Mouse (Mus musculus): ENCODE data around the gene Vwa3b.
A peak's percentile ranks its signal among the peaks of the same experiment; 100 is the strongest.

Gene Vwa3b

DNA sequence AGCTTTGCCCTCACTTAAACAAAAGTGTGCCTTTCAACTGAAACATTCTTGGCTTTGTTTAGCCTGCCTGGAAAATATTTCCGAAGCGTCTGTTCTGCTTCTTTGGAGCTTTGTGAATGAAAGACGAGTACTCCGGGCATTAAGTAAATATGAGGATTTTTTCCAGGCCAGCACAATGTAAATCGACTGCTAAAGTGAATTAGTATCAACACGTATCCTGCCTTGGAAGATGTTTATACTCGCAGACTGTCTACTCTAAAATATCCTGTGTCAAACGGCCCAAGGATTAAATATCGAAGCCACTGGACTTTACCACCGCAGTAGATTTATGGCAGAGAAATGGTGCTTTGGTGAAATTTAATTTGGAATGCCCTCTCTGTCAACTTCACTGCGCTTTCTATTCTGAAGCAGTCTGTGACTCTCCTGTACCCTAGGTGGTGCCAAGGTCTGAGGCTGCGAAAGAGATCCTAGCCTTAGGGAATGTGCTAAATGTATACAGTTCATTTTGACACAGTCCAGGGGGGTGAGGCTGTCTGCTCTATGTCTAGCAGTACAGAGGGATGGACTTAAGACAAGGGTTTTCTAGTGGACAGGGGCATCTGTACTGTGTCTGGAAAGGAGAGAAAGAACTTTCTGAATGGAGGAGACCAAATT is 98.4 kb downstream of the Vwa3b start:
- no peak for DNase-seq (ENCODE audit: low spot score in 2 of 2)

DNA sequence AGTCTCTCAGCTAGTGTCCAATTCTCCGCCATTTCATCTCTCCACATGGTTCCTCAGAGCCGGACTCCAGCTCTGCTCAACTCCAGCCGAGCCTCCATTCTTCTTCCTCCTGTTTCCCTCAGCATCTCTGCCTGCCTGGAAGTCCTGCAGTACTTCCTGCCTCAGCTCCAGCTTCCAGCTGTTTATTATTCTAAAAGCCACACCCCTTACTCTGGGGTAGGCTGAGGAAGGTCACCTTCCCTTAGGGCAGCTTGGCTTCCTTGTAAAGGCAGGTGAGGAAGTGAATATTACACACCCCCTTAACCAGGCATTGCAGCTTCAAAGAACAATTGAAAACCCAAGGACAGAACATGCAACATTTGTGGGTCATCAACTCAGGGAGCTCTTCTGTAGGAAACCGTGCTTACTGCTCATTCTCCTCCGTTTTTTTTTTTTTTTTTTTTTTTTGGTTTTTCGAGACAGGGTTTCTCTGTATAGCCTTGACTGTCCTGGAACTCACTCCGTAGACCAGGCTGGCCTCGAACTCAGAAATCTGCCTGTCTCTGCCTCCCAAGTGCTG is 103.7 kb downstream of the Vwa3b start:
- DNase-seq (ENCODE audit: low spot score in 2 of 2): no peak

DNA sequence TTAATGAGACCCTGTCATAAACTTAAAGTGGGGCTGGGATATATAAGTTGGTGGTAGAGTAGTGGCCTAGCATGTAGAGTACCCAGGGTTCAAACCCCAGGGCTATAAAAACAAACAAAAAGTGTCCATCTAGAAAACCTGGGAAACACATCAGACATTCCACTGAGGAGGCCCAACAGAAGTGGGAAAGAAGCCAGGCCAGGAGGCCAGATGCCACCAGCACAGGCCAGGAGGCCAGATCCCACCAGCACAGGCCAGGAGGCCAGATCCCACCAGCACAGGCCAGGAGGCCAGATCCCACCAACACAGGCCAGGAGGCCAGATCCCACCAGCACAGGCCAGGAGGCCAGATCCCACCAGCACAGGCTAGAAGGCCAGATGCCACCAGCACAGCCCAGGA is 104.8 kb downstream of the Vwa3b start:
- peak in 1 of 2 experiments; percentile 24 for DNase-seq (ENCODE audit: low spot score in 2 of 2)

- DNase-seq (ENCODE audit: low spot score in 2 of 2): no peak
Observed at GRCm38 (mm10) chr1:37132433-37132832, 106.0 kb downstream of the Vwa3b start.

- no peak for DNase-seq (ENCODE audit: low spot score in 2 of 2)
Observed at GRCm38 (mm10) chr1:37145966-37146365, 119.6 kb downstream of the Vwa3b start.

DNA sequence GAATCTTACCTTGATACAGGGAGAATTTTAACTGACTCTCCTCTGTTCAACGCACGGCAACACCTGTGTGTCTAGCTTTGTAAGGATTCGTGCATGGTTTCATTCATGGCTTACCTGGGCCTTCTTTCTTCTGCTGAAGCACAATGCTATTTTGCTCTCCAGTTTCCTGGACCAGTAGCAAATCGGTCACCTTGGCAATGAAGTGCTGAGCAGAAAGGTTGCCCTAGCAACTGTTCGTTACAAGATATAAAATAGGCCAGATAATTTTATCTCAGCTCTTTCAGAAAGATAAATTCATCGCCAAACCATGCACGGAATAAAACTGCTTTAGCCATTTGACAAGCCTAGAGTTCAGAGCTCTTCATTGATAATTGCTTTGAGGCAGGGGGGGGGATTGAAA is 123.5 kb downstream of the Vwa3b start:
- DNase-seq (ENCODE audit: low spot score in 2 of 2): no peak

DNA sequence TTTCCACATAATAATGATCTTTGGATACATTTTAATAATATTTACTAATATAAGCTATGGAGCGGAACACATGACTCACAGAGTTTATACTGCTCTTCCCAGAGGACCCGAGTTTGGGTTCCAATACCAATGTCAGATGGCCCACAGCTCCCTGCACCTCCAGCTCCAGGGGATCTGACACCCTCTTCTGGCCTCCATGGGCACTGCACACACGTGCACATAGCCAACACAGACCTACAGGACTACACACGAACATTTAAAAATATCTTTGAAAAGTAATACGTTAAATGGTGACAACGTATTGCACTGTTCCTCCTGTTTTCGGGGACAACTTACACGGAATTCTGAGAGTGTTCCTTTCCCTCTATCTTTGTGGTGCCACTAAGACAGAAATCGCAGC is 125.5 kb downstream of the Vwa3b start:
- no peak for DNase-seq (ENCODE audit: low spot score in 2 of 2)

DNA sequence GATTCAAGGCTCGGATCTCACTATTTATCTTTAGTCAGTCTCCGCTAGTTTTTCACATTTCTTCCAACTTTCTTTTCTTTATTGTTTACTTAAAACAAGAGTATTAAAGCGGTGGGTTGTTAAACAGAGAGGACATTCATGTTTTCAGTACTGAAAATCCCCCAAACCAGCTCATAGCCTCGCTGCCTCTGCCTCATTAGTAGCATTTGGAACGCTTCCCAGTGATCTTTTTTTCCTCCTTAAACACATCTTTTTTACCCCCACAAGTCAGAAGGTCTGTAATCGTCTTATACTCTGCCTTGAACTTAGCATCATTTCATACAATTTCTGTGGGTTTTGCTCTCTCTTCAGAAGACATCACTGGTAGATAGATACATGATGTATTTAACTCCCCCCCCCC is 139.7 kb downstream of the Vwa3b start:
- no peak for DNase-seq (ENCODE audit: low spot score in 2 of 2)

DNA sequence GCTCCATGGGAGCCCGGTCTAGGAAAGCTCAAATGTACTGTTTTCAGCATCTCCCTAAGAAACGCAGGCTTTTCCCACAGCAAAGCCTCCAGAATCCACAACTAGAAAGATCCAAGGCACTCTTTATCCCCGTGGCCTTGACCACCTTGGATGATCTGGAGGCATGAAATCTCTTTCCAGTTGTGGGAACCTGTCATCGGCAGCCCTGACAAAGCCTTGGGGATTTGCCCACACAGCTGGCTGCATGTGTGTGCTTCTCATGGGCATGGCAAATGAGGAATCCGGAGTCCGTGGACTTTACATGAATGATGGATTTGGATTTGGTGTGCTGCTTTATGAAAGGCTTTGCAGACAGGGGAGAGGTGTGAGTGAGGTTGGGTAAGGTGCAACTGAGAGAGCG is 141.5 kb downstream of the Vwa3b start:
- no peak for DNase-seq (ENCODE audit: low spot score in 2 of 2)

- DNase-seq (ENCODE audit: low spot score in 2 of 2): no peak
Observed at GRCm38 (mm10) chr1:37177874-37178273, 151.5 kb downstream of the Vwa3b start.

DNA sequence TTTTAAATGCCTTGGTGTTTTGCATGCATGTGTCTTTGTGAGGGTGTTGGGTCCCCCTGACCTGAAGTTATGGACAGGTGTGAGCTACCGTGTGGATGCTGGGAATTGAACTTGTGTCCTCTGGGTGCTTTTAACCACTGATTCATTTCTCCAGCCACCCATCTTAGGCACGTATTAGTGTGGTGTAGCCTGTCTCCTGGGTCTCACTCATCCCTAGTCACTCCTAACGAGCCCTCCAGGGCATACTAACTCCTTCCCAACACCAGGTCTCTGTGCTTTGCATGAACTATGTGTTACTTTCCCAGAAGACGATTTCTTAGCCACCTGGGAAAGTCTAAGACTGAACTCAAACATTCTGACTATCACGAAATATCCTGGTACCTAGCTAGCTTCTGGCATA is 153.5 kb downstream of the Vwa3b start:
- DNase-seq (ENCODE audit: low spot score in 2 of 2): no peak

- no peak for DNase-seq (ENCODE audit: low spot score in 2 of 2)
Observed at GRCm38 (mm10) chr1:37187050-37187449, 160.7 kb downstream of the Vwa3b start.

DNA sequence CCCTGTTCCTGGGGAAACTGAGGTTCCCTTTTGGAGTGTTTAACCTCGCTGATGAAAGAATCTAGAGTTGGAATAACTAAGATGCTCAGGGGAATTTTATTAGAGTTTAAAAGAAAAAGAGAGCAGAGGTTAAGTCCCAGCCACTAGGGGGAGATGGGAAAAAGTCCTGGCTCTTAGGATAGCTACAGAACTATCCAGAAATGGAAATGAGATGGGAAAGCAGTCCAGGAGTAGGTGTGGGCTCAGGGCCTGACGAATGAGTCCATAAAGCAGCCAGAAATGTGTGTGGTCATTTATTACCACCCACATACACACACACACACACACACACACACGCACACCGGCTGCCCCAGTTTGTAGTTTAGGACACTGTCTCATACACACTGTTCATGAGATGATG is 168.2 kb downstream of the Vwa3b start:
- no peak for DNase-seq (ENCODE audit: low spot score in 2 of 2)

DNA sequence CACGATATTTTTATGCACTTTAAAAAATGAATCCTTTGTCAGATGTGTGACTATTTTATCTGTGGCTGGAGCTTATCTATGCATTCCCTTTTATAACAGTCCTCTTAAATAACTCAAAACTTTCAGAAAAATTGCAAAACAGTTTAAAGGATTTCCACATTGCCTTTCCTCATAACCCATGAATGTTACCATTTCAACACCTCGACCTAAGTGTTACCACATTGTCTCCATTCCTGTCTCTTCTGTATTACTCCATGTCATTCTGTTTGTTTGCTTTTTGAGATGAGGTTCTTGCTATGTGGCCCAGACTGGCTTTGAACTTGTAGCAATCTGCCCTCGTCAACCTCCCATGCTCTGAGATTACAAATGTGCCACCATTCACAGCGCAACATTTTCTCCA is 175.0 kb downstream of the Vwa3b start:
- DNase-seq (ENCODE audit: low spot score in 2 of 2): no peak

DNA sequence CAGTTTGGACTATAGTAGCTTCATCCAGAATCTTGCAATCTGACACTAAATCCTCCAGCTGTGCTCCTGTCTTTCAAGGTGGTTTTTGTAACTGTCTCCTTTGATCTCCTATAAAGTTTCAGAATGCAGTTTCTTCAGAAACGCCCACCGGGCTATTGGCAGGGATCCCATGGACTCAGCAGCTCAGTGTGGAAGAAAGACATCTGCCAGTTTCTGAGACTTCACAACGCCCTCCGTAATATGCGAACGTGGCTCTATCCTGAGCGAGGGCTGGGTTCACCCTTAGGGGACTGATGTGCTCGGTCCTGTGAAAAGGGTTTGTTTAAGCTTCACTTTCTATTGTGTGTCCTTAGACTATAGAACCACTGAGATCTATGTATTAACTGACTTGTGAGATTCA is 181.3 kb downstream of the Vwa3b start:
- no peak for DNase-seq (ENCODE audit: low spot score in 2 of 2)

GRCm38 (mm10) chr1:37212375-37212774 is 186.0 kb downstream of the Vwa3b start:
- DNase-seq (ENCODE audit: low spot score in 2 of 2): no peak

- no peak for DNase-seq (ENCODE audit: low spot score in 2 of 2)
Observed at GRCm38 (mm10) chr1:37214144-37214543, 187.7 kb downstream of the Vwa3b start, which contains the start of gene Cnga3. Gene Cnga3 (plus strand): TSS chr1:37214434.

DNA sequence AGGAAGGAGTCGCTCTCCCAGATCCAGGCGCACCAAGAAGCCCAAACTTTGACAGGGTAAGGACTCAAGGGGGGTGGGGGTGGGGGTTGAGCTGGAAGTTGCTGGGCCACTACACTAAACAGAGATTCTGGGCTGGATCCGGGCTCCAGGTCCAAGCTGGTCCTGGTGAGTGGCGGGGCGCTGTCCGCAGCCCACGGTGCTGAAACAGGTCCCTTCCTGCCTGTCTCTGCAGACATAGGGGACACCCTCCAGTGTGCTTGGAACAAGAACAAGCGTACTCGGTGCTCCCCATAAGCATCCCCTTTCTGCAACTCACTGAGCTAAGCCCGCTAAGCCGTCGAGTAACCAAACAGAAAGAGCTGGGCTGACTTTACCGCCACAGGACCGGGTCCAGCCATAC is 192.0 kb downstream of the Vwa3b start:
- peak in 1 of 2 experiments; percentile 35 for DNase-seq (ENCODE audit: low spot score in 2 of 2)

- no peak for DNase-seq (ENCODE audit: low spot score in 2 of 2)
Observed at GRCm38 (mm10) chr1:37219593-37219992, 193.2 kb downstream of the Vwa3b start.

- DNase-seq (ENCODE audit: low spot score in 2 of 2): peak; percentile 32 to 62
Observed at GRCm38 (mm10) chr1:37220134-37220907, 193.9 kb downstream of the Vwa3b start.

- no peak for DNase-seq (ENCODE audit: low spot score in 2 of 2)
Observed at GRCm38 (mm10) chr1:37222002-37222401, 195.6 kb downstream of the Vwa3b start.

DNA sequence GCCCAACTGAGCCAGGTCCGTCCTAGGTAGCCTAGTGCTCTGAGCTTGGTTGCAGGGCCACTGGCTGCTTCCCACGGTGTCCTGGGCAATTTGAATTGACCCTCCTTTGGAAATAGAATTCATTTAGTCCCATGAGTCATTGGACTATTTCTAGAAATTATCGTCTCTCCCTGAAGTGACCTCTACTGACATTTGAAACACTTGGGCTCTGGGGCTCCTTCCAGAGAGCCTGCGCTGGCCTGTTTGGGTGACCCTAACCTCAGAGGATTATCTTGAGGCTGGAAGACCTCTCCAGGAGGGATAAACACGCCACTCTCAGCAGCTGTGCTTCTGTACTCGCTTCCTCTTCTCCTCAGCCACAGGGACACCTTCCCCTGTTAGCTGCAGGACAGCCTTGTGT is 204.0 kb downstream of the Vwa3b start:
- no peak for DNase-seq (ENCODE audit: low spot score in 2 of 2)

- no peak for DNase-seq (ENCODE audit: low spot score in 2 of 2)
Observed at GRCm38 (mm10) chr1:37231295-37231701, 204.9 kb downstream of the Vwa3b start.

Data from cerebellum, postnatal 4 days (tissue).